ENCODE assay signal across 10 mouse cellular contexts in genomic region chr15:81839634-81840033, GRCm38 (mm10). TPM values are rescaled to one million over a fixed set of nuclear protein-coding genes. Genes with fewer than 3 reads are reported as not detected.
DNase-seq lines count a peak whose midpoint lies in the region; ATAC-seq and TF ChIP-seq lines count a peak whose summit lies in the region.
"Had no signal": no experiment of that assay in that cellular context is flagged by ENCODE, and none has a peak within 500 bp of the region (broad histone marks: within the 10 kb centered on the region; RNA-seq: fewer than 3 reads in every experiment).

No protein-coding gene starts in this region.

- no peak overlapping the region for H3K4me3 ChIP-seq in hindbrain, embryonic 14.5 days (replicated peaks; ENCODE audit: low read length)
- no peak overlapping the region for H3K4me3 ChIP-seq in hindbrain, embryonic 12.5 days
- no peak overlapping the region for H3K4me3 ChIP-seq in brown adipose tissue, adult 24 weeks (ENCODE audit: insufficient read depth, low read depth, low read length)
- no peak overlapping the region for H3K4me3 ChIP-seq in liver, embryonic 14.5 days (ENCODE audit: insufficient read depth in 1 of 2, low read depth in 2 of 2, low read length in 2 of 2)
- H3K4me3 ChIP-seq: erythroblast, embryonic 14.5 days; neural tube, embryonic 12.5 days had no signal

- H3K9ac ChIP-seq in hindbrain, embryonic 14.5 days = no peak overlapping the region
- H3K9ac ChIP-seq in hindbrain, embryonic 12.5 days = no peak overlapping the region; the same call in 1 of the 2 replicates
- H3K9ac ChIP-seq in liver, embryonic 14.5 days (replicated peaks) = no peak overlapping the region
- H3K9ac ChIP-seq: neural tube, embryonic 12.5 days had no signal

- TF ChIP-seq EP300 in liver, embryonic 14.5 days (IDR thresholded peaks at IDR 0.05; ENCODE audit: low read depth) = no peak

- ATAC-seq in hindbrain, embryonic 14.5 days (ENCODE audit: low FRiP score) = peak; percentile 75; the same call in 1 of the 2 replicates
- no peak for ATAC-seq in hindbrain, embryonic 12.5 days (ENCODE audit: low FRiP score)
- ATAC-seq in liver, embryonic 14.5 days (ENCODE audit: insufficient read depth) = peak; percentile 55; the same call in 1 of the 2 replicates

- H3K9me3 ChIP-seq in hindbrain, embryonic 14.5 days (ENCODE audit: control insufficient read depth, low read length) = no peaks in the 10 kb centered on the region
- no peaks in the 10 kb centered on the region for H3K9me3 ChIP-seq in hindbrain, embryonic 12.5 days (replicated peaks)
- no peaks in the 10 kb centered on the region for H3K9me3 ChIP-seq in liver, embryonic 14.5 days (ENCODE audit: control insufficient read depth, low read length)
- H3K9me3 ChIP-seq: neural tube, embryonic 12.5 days had no signal

- peak overlapping the region; percentile 26; the same call in 1 of the 2 replicates for H3K27ac ChIP-seq in hindbrain, embryonic 14.5 days
- no peak overlapping the region for H3K27ac ChIP-seq in hindbrain, embryonic 12.5 days
- H3K27ac ChIP-seq in brown adipose tissue, adult 24 weeks (replicated peaks; ENCODE audit: low read depth, low read length) = peak overlapping the region; percentile 99
- no peak overlapping the region for H3K27ac ChIP-seq in liver, embryonic 14.5 days
- H3K27ac ChIP-seq: neural tube, embryonic 12.5 days had no signal

- 62% methylated on average over 5 of the region's 5 CpGs for WGBS in hindbrain, embryonic 14.5 days
- WGBS in hindbrain, embryonic 12.5 days = 64% methylated on average over 5 of the region's 5 CpGs
- WGBS in liver, embryonic 14.5 days (ENCODE audit: insufficient replicate concordance) = 58% methylated on average over 5 of the region's 5 CpGs

- peak; percentile 69 for DNase-seq in hindbrain, embryonic 14.5 days (ENCODE audit: low spot score)
- peak; percentile 49 to 67 for DNase-seq in frontal cortex, postnatal 14 days (ENCODE audit: low spot score in 2 of 2)
- DNase-seq in kidney, adult 8-10 months = peak; percentile 97 to 98
- no peak for DNase-seq in liver, embryonic 14.5 days (ENCODE audit: low read depth in 3 of 3, low spot score in 3 of 3)
- DNase-seq in right cerebral cortex, adult 18-20 months = peak; percentile 82
- no peak for DNase-seq in spleen, postnatal 36 days (ENCODE audit: low spot score in 2 of 2)

- no peak for TF ChIP-seq CTCF in liver, embryonic 14.5 days (IDR thresholded peaks at IDR 0.05; ENCODE audit: low read depth)

- H3K4me1 ChIP-seq in hindbrain, embryonic 14.5 days (replicated peaks; ENCODE audit: control insufficient read depth, insufficient read depth, low read length) = peaks cover 10% of the 10 kb centered on the region; the same call in 1 of the 2 replicates
- H3K4me1 ChIP-seq in hindbrain, embryonic 12.5 days = peaks cover 13% of the 10 kb centered on the region
- H3K4me1 ChIP-seq in brown adipose tissue, adult 24 weeks (ENCODE audit: control insufficient read depth, insufficient read depth, insufficient read length, low read length) = peaks cover 10% of the 10 kb centered on the region
- peaks cover 2 to 8% of the 10 kb centered on the region in 2 experiments; a peak in 3 of 4 replicates for H3K4me1 ChIP-seq in liver, embryonic 14.5 days (replicated peaks; ENCODE audit: control insufficient read depth in 2 of 2, insufficient read depth in 2 of 2, low read length in 1 of 2)

- no peaks in the 10 kb centered on the region for H3K27me3 ChIP-seq in hindbrain, embryonic 14.5 days (ENCODE audit: control insufficient read depth, insufficient read depth, low read length)
- peaks cover 18% of the 10 kb centered on the region; the same call in 1 of the 2 replicates for H3K27me3 ChIP-seq in hindbrain, embryonic 12.5 days
- H3K27me3 ChIP-seq in liver, embryonic 14.5 days (ENCODE audit: control insufficient read depth, insufficient read depth, low read length) = peaks cover 5% of the 10 kb centered on the region

- H3K36me3 ChIP-seq in hindbrain, embryonic 14.5 days (replicated peaks; ENCODE audit: control insufficient read depth, insufficient read depth) = no peaks in the 10 kb centered on the region
- no peaks in the 10 kb centered on the region for H3K36me3 ChIP-seq in hindbrain, embryonic 12.5 days
- no peaks in the 10 kb centered on the region for H3K36me3 ChIP-seq in liver, embryonic 14.5 days (replicated peaks; ENCODE audit: control insufficient read depth, insufficient read depth, low read depth)
- H3K36me3 ChIP-seq: neural tube, embryonic 12.5 days had no signal

- H3K4me2 ChIP-seq in hindbrain, embryonic 14.5 days (replicated peaks) = no peak overlapping the region
- no peak overlapping the region for H3K4me2 ChIP-seq in hindbrain, embryonic 12.5 days (replicated peaks)
- H3K4me2 ChIP-seq in liver, embryonic 14.5 days (ENCODE audit: low read depth) = no peak overlapping the region
- H3K4me2 ChIP-seq: neural tube, embryonic 12.5 days had no signal

RNA-seq across cellular contexts. Expression of gene Tob2, which starts 19.0 kb away (rescaled TPM):
- 13.4 and 14.9 TPM in 2 replicates for polyA plus RNA-seq in hindbrain, embryonic 14.5 days (2014; fragmentation: Nextera tagmentation; extraction: Ambion mirVana)
- polyA plus RNA-seq in hindbrain, embryonic 12.5 days (2016; fragmentation: Nextera tagmentation; extraction: Ambion mirVana) = 20.4 and 21.2 TPM in 2 replicates
- 79.0 and 87.4 TPM in 2 replicates for polyA plus RNA-seq in brown adipose tissue, adult 24 weeks (2012; ENCODE audit: insufficient read depth, insufficient read length, missing spikeins)
- 4.9 and 5.1 TPM in 2 replicates for polyA plus RNA-seq in liver, embryonic 14.5 days (2012; rRNA removed)
- 5.6 and 7.2 TPM in 2 replicates for polyA plus RNA-seq in liver, embryonic 14.5 days (2014; fragmentation: Nextera tagmentation; extraction: Ambion mirVana)

RNA-seq across cellular contexts. Expression of gene Phf5a, which starts 32.1 kb away (rescaled TPM):
- polyA plus RNA-seq in hindbrain, embryonic 14.5 days (2014; fragmentation: Nextera tagmentation; extraction: Ambion mirVana) = 117 and 130 TPM in 2 replicates
- polyA plus RNA-seq in hindbrain, embryonic 12.5 days (2016; fragmentation: Nextera tagmentation; extraction: Ambion mirVana) = 102 and 115 TPM in 2 replicates
- 42.4 and 46.3 TPM in 2 replicates for polyA plus RNA-seq in brown adipose tissue, adult 24 weeks (2012; ENCODE audit: insufficient read depth, insufficient read length, missing spikeins)
- 42.3 and 72.6 TPM in 2 replicates for polyA plus RNA-seq in liver, embryonic 14.5 days (2012; rRNA removed)
- 120 and 130 TPM in 2 replicates for polyA plus RNA-seq in liver, embryonic 14.5 days (2014; fragmentation: Nextera tagmentation; extraction: Ambion mirVana)

RNA-seq across cellular contexts. Expression of gene Aco2, which starts 32.5 kb away (rescaled TPM):
- 252 and 281 TPM in 2 replicates for polyA plus RNA-seq in hindbrain, embryonic 14.5 days (2014; fragmentation: Nextera tagmentation; extraction: Ambion mirVana)
- 193 TPM in 2 replicates for polyA plus RNA-seq in hindbrain, embryonic 12.5 days (2016; fragmentation: Nextera tagmentation; extraction: Ambion mirVana)
- 3,633 and 4,102 TPM in 2 replicates for polyA plus RNA-seq in brown adipose tissue, adult 24 weeks (2012; ENCODE audit: insufficient read depth, insufficient read length, missing spikeins)
- 74.9 and 85.0 TPM in 2 replicates for polyA plus RNA-seq in liver, embryonic 14.5 days (2012; rRNA removed)
- 72.1 and 80.6 TPM in 2 replicates for polyA plus RNA-seq in liver, embryonic 14.5 days (2014; fragmentation: Nextera tagmentation; extraction: Ambion mirVana)

RNA-seq across cellular contexts. Expression of gene Tef, which starts 37.4 kb away (rescaled TPM):
- polyA plus RNA-seq in hindbrain, embryonic 14.5 days (2014; fragmentation: Nextera tagmentation; extraction: Ambion mirVana) = 16.8 and 18.7 TPM in 2 replicates
- polyA plus RNA-seq in hindbrain, embryonic 12.5 days (2016; fragmentation: Nextera tagmentation; extraction: Ambion mirVana) = 30.0 and 31.9 TPM in 2 replicates
- polyA plus RNA-seq in brown adipose tissue, adult 24 weeks (2012; ENCODE audit: insufficient read depth, insufficient read length, missing spikeins) = 33.0 and 53.3 TPM in 2 replicates
- polyA plus RNA-seq in liver, embryonic 14.5 days (2012; rRNA removed) = 4.4 and 5.1 TPM in 2 replicates
- 2.7 and 5.0 TPM in 2 replicates for polyA plus RNA-seq in liver, embryonic 14.5 days (2014; fragmentation: Nextera tagmentation; extraction: Ambion mirVana)

Comparison
In these comparisons a context has a peak if more than half of its experiments do, and no peak if none do; other contexts are left out.
1. H3K27ac ChIP-seq: peak in hindbrain, embryonic 14.5 days (single experiment) and brown adipose tissue, adult 24 weeks (single experiment); none in hindbrain, embryonic 12.5 days (single experiment) and liver, embryonic 14.5 days (single experiment).
2. DNase-seq: peak in hindbrain, embryonic 14.5 days (single experiment), frontal cortex, postnatal 14 days (2 of 2), kidney, adult 8-10 months (2 of 2) and right cerebral cortex, adult 18-20 months (single experiment); none in liver, embryonic 14.5 days (0 of 3) and spleen, postnatal 36 days (0 of 2).
3. RNA of gene Aco2, which starts 32.5 kb away (polyA plus RNA-seq): 3,633 to 4,102 TPM in brown adipose tissue, adult 24 weeks; 252 to 281 TPM in hindbrain, embryonic 14.5 days, 193 TPM in hindbrain, embryonic 12.5 days and 72.1 to 85.0 TPM in liver, embryonic 14.5 days; every median in the first group is over 10 times any median in the second.